Mouse (Mus musculus): ENCODE measurements around the gene Abca17. TPM values are rescaled to one million over a fixed set of nuclear protein-coding genes. Genes with fewer than 3 reads are reported as not detected.

Gene Abca17
- 0.23 TPM for total RNA-seq (2023)

DNA sequence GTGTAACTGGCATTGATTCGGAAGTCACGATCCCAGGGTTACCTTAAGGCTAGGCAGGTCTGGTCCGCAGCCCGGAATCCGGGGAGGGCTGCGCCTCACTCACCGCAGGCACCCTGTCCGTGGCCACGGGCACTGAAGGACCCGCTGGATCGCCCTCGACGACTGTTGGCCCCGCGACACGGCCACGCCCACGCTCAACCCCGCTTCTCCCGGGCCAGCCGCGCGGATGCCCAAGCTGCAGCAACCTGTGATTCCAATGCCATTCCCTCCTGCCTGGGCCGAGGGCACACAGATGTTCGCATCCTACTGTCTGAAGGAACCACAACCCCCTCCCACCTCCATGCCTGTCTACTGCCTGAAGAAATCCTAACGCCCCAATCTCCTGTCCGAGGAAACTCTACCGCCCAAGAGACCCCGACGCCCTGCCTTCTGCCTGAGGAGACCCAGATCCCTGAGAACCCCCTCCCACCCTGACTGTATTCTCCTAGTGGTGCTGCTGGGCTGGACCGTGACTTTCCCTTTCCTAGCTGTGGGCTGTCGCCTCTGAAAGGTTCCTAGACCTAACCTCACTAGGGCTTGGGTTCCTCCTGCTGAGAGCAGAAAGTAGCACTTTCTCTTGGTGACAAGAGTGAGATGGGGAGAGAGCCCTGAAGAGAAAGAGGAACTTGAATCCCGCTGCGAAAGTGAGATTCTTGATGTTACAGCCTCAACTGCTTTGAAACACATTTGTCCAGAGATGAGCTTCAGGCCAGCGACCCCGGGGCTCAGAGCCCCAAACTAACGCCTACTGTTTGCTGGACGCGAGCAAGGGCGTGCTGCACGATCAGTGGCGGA is at the start of gene Abca17:
Gene Abca17, minus strand, starts transcription at position 143 of the 834 bp plus-strand sequence.

DNA sequence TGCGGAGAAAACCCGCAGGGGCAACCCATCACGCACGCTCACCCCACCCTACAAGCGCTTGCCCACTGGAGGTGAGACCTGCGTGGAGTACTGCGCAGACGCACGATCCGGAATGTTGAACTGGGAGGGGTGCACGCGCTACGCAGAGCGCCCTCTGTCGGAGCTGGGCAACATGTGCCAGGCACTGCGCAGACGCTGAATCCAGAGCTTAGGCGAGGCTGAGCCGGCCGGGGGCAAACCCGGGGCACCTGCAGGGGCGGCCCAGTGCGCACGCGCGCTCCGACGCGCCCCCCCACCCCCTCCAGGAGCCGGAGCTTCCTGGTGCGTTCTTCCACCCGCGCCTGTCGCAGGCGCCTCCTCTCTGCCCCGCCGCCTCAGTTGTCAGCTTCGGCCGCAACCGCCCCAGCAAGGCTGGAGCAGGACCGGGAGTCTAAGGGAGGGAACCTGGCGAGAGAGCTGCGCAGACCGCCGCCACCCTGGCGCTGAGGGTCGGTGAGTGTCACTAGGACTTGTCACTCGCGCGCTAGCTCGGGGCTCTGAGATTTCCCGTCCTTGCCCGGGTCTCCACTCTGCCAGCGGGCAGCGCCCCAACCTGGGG is 991 bp upstream of the Abca17 start, which contains the start of gene Abca3:
Gene Abca3, plus strand, starts transcription at position 191 of the 598 bp plus-strand sequence.

DNA sequence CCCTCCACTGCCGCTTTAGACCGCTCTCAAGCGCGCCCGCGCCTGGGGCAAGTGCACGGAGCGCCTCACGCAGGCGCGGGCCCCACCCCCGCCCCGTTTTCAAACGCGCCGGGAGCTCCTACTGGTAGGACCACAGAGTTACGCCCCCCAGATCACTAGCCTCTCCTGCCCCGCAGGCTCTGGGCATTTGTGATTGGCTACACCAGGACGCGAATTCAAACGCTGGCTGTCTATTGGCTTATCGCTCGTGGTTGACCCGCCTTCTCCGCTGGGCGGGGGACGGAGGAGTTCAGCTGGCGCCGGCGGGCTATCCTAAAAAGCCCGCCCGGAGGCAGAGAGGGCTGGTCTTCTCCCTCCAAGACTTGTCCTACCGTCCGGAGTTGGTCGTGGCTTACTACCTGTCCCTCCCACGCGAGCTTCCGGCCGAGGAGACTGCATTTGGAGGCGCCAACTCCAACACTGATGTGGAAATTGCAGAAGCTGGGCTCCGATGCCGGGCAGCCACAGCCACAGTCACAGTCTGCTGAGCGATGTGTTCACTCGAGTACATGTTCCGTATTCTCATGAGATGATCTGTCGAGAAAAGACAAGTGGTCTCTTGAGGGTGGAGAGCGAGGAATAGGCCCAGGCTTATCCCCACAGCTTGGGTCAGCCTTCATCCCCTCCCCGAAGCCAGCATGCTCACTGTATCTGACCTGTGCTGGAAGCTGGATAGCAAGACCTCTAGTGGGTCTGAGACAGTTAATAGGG is 99.4 kb downstream of the Abca17 start, which contains the start of gene Ccnf:
Gene Ccnf, minus strand, starts transcription at position 165 of the 750 bp plus-strand sequence.

DNA sequence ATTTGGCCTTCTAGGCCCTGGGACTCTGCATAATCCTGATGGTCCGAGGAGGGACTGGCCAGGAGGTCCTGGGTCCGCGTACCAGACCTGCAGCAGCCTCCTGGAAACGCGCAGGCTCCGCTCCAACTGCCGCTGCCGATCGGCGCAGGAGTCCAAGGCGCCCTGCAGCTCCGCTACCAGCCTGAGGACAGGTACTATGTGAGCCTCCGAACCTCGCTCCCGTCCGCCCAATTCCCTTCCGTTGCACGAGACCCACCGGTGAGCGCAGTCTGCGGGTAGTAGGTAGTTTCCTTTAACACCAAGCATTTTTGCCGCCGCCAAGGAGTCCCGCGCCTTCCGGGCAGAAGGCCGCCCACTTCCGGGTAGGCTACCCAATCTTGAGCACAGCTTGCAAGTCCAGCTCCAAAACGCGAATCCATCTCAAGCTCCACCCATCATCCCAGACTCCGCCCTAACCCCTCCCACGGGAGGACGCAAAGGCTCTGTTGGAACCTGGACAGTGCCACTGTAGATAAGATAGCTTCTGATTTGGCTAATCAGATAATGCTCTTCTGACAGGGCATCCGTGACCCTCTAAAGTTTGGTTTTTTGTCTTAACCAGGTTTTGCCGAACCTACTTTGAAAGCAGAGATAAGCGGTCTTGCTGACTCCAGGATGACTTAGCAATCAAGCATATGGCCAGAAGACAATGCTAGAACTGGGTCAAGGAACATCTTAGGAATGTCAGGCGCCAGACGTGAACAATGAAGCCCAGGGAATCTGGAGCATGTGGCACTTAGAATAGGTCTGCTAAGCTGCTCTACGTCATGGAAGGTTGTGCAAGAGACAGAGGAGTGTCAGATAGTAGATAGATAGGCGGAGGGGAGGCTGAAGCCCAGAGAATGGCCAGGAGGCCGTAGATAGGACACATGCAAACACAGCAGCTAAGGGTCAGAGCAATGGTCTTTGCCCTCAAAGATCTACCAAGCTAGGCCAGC is 130.1 kb downstream of the Abca17 start, which contains the start of gene Tedc2:
Gene Tedc2, minus strand, starts transcription at position 417 of the 977 bp plus-strand sequence.

Other genes with a start within 250 kb of the Abca17 start
- 77.6 TPM for gene Pdpk1, start 200.1 kb downstream of the Abca17 start, total RNA-seq (2023)
- 20.2 TPM for gene Amdhd2, start 187.3 kb downstream of the Abca17 start, total RNA-seq (2023)
- gene Atp6v0c, start 181.4 kb downstream of the Abca17 start, total RNA-seq (2023): 166 TPM
- 1.4 TPM for gene Tbc1d24, start 145.5 kb downstream of the Abca17 start, total RNA-seq (2023)
- 0.18 TPM for gene Ntn3, start 141.5 kb downstream of the Abca17 start, total RNA-seq (2023)
- gene Tedc2, start 130.2 kb downstream of the Abca17 start, total RNA-seq (2023): 4.7 TPM
- 6.7 TPM for gene Ccnf, start 99.6 kb downstream of the Abca17 start, total RNA-seq (2023)
- 42.6 TPM for gene Abca3, start 882 bp upstream of the Abca17 start, total RNA-seq (2023)
- 191 TPM for gene Rnps1, start 63.5 kb upstream of the Abca17 start, total RNA-seq (2023)
- 13.7 TPM for gene Eci1, start 75.6 kb upstream of the Abca17 start, total RNA-seq (2023)
- gene Dnase1l2, start 92.0 kb upstream of the Abca17 start, total RNA-seq (2023): 3.6 TPM
- gene E4f1, start 119.2 kb upstream of the Abca17 start, total RNA-seq (2023): 68.1 TPM
- 10.9 TPM for gene Pgp, start 119.3 kb upstream of the Abca17 start, total RNA-seq (2023)
- gene Bricd5, start 122.8 kb upstream of the Abca17 start, total RNA-seq (2023): 0.59 TPM
- 12.4 TPM for gene Mlst8, start 128.0 kb upstream of the Abca17 start, total RNA-seq (2023)
- gene Caskin1, start 137.5 kb upstream of the Abca17 start, total RNA-seq (2023): not detected
- gene Traf7, start 176.9 kb upstream of the Abca17 start, total RNA-seq (2023): 189 TPM
- 1.8 TPM for gene Rab26, start 183.1 kb upstream of the Abca17 start, total RNA-seq (2023)
- 86.7 TPM for gene Pkd1, start 198.8 kb upstream of the Abca17 start, total RNA-seq (2023)